In the genomic region with DNA sequence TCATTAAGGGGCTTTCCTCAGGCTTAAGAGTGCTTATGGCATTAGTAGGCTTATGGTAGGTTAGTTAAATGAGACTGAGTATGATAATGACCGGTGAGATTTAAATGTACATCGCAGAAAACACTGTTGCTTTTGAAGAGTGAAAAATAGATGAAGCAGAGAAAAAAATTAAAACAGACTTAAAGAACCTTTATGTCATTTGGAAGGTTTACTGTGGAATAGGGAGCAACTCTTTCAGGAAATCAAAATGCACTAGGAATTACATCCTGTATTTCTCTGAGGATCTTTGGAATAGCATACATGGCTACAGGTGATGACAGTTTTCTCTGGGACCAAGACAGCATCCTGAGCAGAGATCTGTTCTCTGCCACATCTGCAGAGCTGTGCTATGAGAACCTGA, we compare ENCODE assay signal across 32 mouse cellular contexts. TPM values are rescaled to one million over a fixed set of nuclear protein-coding genes. Genes with fewer than 3 reads are reported as not detected.
"Had no signal": no experiment of that assay in that cellular context is flagged by ENCODE, and none has a peak within 500 bp of the region (broad histone marks: within the 10 kb centered on the region; RNA-seq: fewer than 3 reads in every experiment).

Gene Taar7e (plus strand): TSS at position 301 of the 400 bp plus-strand sequence.

- DNase-seq: cerebellum, adult 2 months; cerebellum, adult 8-10 months; cerebellum, adult 9-10 months; cerebellum, adult 9-11 months; cerebellum, postnatal 10 days; cerebellum, postnatal 14 days; cerebellum, postnatal 25 days; cerebellum, postnatal 36 days; embryo, embryonic 11 days; forebrain, postnatal 0 days; gastrocnemius, postnatal 10 days; gastrocnemius, postnatal 14 days; gastrocnemius, postnatal 25 days; gastrocnemius, postnatal 36 days; heart, adult 11 months; heart, adult 18-20 months; heart, adult 2 months had no signal

- H3K4me3 ChIP-seq: embryonic facial prominence, embryonic 10.5 days; embryonic facial prominence, embryonic 12.5 days; embryonic facial prominence, embryonic 13.5 days; embryonic facial prominence, embryonic 15.5 days; erythroblast, embryonic 14.5 days; forebrain, embryonic 10.5 days; forebrain, embryonic 12.5 days; forebrain, embryonic 13.5 days; forebrain, embryonic 15.5 days; heart, adult 2 months had no signal

- H3K27ac ChIP-seq: embryonic facial prominence, embryonic 10.5 days; embryonic facial prominence, embryonic 12.5 days; embryonic facial prominence, embryonic 13.5 days; embryonic facial prominence, embryonic 15.5 days; forebrain, embryonic 10.5 days; forebrain, embryonic 12.5 days; forebrain, embryonic 13.5 days; forebrain, embryonic 15.5 days; heart, adult 2 months had no signal

RNA-seq across cellular contexts. Expression of gene Taar7e, which starts in this region (rescaled TPM):
- total RNA-seq: common myeloid progenitor, adult 5-6 weeks; forebrain, postnatal 0 days; gastrocnemius, adult 18-20 months; gastrocnemius, adult 8-10 months; gastrocnemius, postnatal 10 days; gastrocnemius, postnatal 14 days; gastrocnemius, postnatal 25 days; gastrocnemius, postnatal 36 days; gastrocnemius, postnatal 4 days; granulocyte monocyte progenitor cell, adult 5-6 weeks; heart, adult 18-20 months; heart, adult 2 months; heart, adult 8-10 months had no signal
